Mouse (Mus musculus): ENCODE measurements around the gene Mogs.

The Mogs gene

DNA sequence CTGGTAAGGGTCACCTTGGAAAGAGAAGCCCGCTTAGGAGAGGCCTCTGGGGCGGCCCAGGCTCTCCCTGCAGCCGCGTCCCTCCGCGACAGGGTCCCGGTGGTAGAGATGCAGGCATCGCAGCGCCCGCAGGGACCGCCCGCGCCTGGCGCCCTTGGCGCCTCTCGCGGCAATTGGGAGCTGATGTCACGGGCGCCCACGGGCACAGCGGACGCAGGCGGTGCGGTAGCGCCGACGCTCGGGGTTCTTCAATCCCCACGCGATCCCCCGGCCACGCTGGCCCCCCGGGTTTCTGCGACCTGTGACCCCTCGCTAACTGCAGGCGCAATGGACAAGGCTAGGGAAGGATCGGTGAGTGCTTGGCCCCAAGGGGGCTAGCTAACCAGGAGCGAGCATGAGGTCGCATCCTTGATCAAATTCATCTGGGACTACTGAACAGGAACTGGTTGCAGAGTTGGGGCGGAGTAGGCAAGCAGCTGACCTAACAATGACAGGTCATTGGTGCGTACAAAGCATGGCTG lies 27.0 kb downstream of the Mogs start:
- CTCF ChIA-PET, result interaction anchor here (0.5 to 1.8 kb wide), 10 partner anchors 10 to 315 kb away, joined by 3 to 9 read pairs (median 4); partner anchors contain the start of genes 1700003E16Rik (in 1 of the 4), Ccdc142 (in 1 of the 4), Gm42688 (in 1 of the 4) and Wbp1 (in 1 of the 4)
- POLR2A ChIA-PET, result interaction anchor here (0.5 to 3.4 kb wide), 32 partner anchors 9 to 268 kb away, joined by 3 to 26 read pairs (median 4); partner anchors contain the start of genes 1700003E16Rik (in 2 of the 4), Ccdc142 (in 2 of the 4), Gm42688 (in 2 of the 4) and Ino80b (in 2 of the 4)

DNA sequence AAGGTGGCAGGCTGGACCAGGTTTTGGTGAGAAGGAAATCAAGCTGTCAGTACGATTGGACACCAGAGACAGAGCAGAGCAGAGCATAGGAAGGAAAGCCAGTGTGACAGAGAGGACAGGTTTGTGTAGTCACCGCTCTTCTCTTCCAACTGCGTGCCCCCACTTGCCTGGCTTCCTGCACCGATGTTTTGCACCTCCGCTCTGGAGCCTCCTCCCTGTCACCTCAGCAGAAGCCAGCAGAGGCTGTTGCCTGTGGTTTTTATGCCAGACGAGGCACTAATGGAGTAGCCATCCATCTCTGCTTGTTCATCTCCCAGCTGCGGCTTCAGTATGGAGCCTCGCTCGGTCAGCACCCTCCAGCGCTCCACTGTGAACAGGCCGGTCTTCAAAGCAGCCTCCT lies 27.6 kb downstream of the Mogs start:
- ChIA-PET POLR2A (interaction anchor here (0.5 to 4.8 kb wide), 35 partner anchors 8 to 340 kb away, joined by 3 to 26 read pairs (median 4); partner anchors contain the start of genes Wbp1 (in 3 of the 4), 1700003E16Rik (in 2 of the 4), Ccdc142 (in 2 of the 4) and Gm42688 (in 2 of the 4)), CTCF (interaction anchor here in 3 of 4 experiments (0.6 to 1.8 kb wide), 11 partner anchors 9 to 225 kb away, joined by 3 to 9 read pairs (median 4); partner anchors contain the start of genes 1700003E16Rik (in 1 of the 3), Ccdc142 (in 1 of the 3), Gm42688 (in 1 of the 3) and Wbp1 (in 1 of the 3))

- POLR2A ChIA-PET, result interaction anchor here (0.9 to 4.8 kb wide), 23 partner anchors 8 to 172 kb away, joined by 3 to 24 read pairs (median 5); partner anchors contain the start of genes 1700003E16Rik (in 3 of the 4), Rtkn (in 3 of the 4), Wdr54 (in 3 of the 4) and Ccdc142 (in 2 of the 4)
- CTCF ChIA-PET, result interaction anchor here in 2 of 4 experiments (0.5 to 1.5 kb wide), 4 partner anchors 14 to 431 kb away, joined by 3 to 9 read pairs (median 4); no protein-coding TSS in a partner anchor
Measured at GRCm38 (mm10) chr6:83145209-83145608, 29.9 kb downstream of the Mogs start.

DNA sequence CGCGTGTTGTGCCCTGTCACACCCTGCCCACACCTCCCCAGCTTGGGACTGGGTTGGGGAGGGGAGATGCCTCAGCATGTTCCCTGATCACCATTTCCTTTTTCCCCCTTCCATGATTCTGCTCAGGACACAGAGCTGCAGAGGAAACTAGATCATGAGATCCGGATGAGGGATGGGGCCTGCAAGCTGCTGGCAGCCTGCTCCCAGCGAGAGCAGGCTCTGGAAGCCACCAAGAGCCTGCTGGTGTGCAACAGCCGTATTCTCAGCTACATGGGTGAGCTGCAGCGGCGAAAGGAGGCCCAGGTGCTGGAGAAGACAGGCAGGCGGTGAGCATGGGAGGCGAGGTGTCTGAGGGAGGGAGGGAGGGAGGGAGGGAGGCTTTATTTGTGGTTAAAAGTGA lies 30.5 kb downstream of the Mogs start:
- CTCF ChIA-PET, result interaction anchor here in 3 of 4 experiments (0.5 to 1.9 kb wide), 7 partner anchors 10 to 431 kb away, joined by 3 to 9 read pairs (median 3); partner anchors contain the start of genes 1700003E16Rik (in 1 of the 3) and Wdr54 (in 1 of the 3)
- POLR2A ChIA-PET, result interaction anchor here (0.8 to 4.8 kb wide), 37 partner anchors 8 to 180 kb away, joined by 3 to 24 read pairs (median 4); partner anchors contain the start of genes 1700003E16Rik (in 3 of the 4), Dctn1 (in 3 of the 4), Rtkn (in 3 of the 4) and Wbp1 (in 3 of the 4)

DNA sequence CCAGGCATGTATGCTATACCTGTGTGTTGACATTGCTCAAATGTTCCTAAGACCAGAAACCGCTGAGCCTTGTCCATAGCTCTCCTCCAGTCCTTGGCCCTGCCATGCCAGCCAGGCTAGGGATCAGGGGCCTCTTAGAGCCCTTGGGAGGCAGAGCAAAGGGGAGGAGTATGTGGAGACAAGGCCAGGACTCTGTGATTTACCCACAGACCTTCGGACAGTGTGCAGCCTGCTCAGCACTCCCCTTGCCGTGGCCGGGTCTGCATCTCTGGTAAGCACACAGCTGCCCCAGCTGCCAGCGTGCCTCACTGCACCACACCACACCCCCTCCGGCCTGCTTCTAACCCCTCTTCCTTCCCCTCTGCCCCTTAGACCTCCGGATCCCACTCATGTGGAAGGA lies 32.0 kb downstream of the Mogs start:
- ChIA-PET CTCF (interaction anchor here in 3 of 4 experiments (0.6 to 1.9 kb wide), 6 partner anchors 10 to 42 kb away, joined by 3 to 8 read pairs (median 3); partner anchors contain the start of gene Dctn1 (in 1 of the 3)), POLR2A (interaction anchor here in 3 of 4 experiments (1.0 to 4.8 kb wide), 18 partner anchors 9 to 179 kb away, joined by 3 to 24 read pairs (median 6); partner anchors contain the start of genes Wbp1 (in 3 of the 3), 1700003E16Rik (in 2 of the 3), Dctn1 (in 2 of the 3) and Rtkn (in 2 of the 3))

- ChIA-PET CTCF (interaction anchor here in 2 of 4 experiments (0.9 to 1.9 kb wide), 6 partner anchors 9 to 311 kb away, joined by 3 to 9 read pairs (median 4); no protein-coding TSS in a partner anchor), POLR2A (interaction anchor here in 3 of 4 experiments (0.8 to 2.4 kb wide), 12 partner anchors 8 to 37 kb away, joined by 3 to 13 read pairs (median 3); partner anchors contain the start of genes Wbp1 (in 2 of the 3) and Rtkn (in 1 of the 3))
Measured at GRCm38 (mm10) chr6:83151721-83152120, 36.4 kb downstream of the Mogs start.

GRCm38 (mm10) chr6:83153038-83153437 lies 37.7 kb downstream of the Mogs start:
- ChIA-PET CTCF (interaction anchor here (0.5 to 1.9 kb wide), 9 partner anchors 9 to 1318 kb away, joined by 3 to 10 read pairs (median 4); partner anchors contain the start of gene Dctn1 (in 2 of the 4)), POLR2A (interaction anchor here in 2 of 4 experiments (0.7 to 2.4 kb wide), 9 partner anchors 8 to 571 kb away, joined by 3 to 13 read pairs (median 5); partner anchors contain the start of gene Wbp1 (in 1 of the 2))

DNA sequence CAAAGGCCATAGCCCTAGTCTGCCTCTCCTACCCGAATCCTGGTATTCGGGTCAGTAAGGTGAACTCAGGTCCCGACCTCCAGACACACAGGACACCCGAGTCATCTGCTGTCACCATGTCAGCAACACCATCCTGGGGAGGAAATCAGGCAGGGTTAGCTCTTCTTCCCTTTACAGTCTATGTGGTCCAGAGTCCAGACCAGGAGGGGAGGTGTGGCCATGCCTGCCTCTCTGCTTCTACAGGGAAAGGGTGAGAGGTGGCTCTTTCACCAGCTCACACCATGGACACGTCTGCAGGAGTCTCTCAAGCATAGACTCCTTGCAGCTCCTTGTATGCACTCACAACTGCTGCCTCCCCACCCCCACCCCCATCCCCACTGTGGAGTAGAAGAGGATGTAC lies 38.2 kb downstream of the Mogs start:
- CTCF ChIA-PET, result interaction anchor here in 3 of 4 experiments (0.5 to 1.0 kb wide), 5 partner anchors 9 to 1318 kb away, joined by 3 to 10 read pairs (median 4); partner anchors contain the start of gene Dctn1 (in 1 of the 3)
- POLR2A ChIA-PET, result interaction anchor here in 2 of 4 experiments (1.0 to 2.4 kb wide), 6 partner anchors 9 to 39 kb away, joined by 4 to 13 read pairs (median 5); partner anchors contain the start of gene Wbp1 (in 1 of the 2)

GRCm38 (mm10) chr6:83155552-83156238 lies 40.4 kb downstream of the Mogs start:
- CTCF ChIA-PET, result interaction anchor here in 3 of 4 experiments (0.6 to 1.5 kb wide), 21 partner anchors 9 to 649 kb away, joined by 3 to 9 read pairs (median 3); partner anchors contain the start of genes Ccdc142 (in 1 of the 3), Dctn1 (in 1 of the 3), Gm42688 (in 1 of the 3) and Wbp1 (in 1 of the 3)
- POLR2A ChIA-PET, result interaction anchor here (0.7 to 2.8 kb wide), 30 partner anchors 10 to 341 kb away, joined by 3 to 24 read pairs (median 4); partner anchors contain the start of genes Ccdc142 (in 3 of the 4), Gm42688 (in 3 of the 4), Wbp1 (in 2 of the 4) and Aup1 (in 1 of the 4)

- ChIA-PET CTCF (interaction anchor here (0.6 to 1.5 kb wide), 19 partner anchors 9 to 161 kb away, joined by 3 to 9 read pairs (median 3); partner anchors contain the start of genes Ccdc142 (in 1 of the 4), Dctn1 (in 1 of the 4), Gm42688 (in 1 of the 4) and Wbp1 (in 1 of the 4)), POLR2A (interaction anchor here (0.5 to 2.8 kb wide), 31 partner anchors 9 to 342 kb away, joined by 3 to 24 read pairs (median 4); partner anchors contain the start of genes Ccdc142 (in 3 of the 4), Gm42688 (in 3 of the 4), Wbp1 (in 3 of the 4) and Aup1 (in 1 of the 4))
Measured at GRCm38 (mm10) chr6:83156259-83156684, 41.0 kb downstream of the Mogs start, which contains the start of the genes Wdr54 and 1700003E16Rik. Gene Wdr54, minus strand, starts transcription at chr6:83156397. Gene 1700003E16Rik, plus strand, starts transcription at chr6:83156404.

DNA sequence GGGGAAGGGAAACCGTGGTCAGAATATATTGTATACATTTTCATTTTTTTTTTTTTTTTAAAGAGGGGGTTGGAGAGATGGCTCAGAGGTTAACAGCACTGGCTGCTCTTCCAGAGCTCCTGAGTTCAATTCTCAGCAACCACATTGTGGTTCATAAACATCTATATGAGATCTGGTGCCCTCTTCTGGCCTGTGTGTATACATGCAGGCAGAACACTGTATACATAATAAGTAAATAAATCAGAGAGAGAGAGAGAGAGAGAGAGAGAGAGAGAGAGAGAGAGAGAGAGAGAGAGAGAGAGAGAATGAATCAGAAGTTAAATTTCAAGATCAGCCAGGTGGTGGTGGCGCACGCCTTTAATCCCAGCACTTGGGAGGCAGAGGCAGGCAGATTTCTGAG lies 44.2 kb downstream of the Mogs start:
- ChIA-PET POLR2A (interaction anchor here in 3 of 4 experiments (0.6 to 2.7 kb wide), 9 partner anchors 14 to 532 kb away, joined by 3 to 6 read pairs (median 3); partner anchors contain the start of gene Wbp1 (in 1 of the 3)), CTCF (interaction anchor here (0.6 to 2.1 kb wide), 25 partner anchors 9 to 965 kb away, joined by 3 to 11 read pairs (median 3); partner anchors contain the start of gene Wbp1 (in 1 of the 4))

- POLR2A ChIA-PET, result interaction anchor here in 3 of 4 experiments (0.8 to 2.3 kb wide), 20 partner anchors 8 to 164 kb away, joined by 3 to 8 read pairs (median 5); partner anchors contain the start of genes Rtkn (in 2 of the 3), Mob1a (in 1 of the 3), Mthfd2 (in 1 of the 3) and Wbp1 (in 1 of the 3)
- CTCF ChIA-PET, result interaction anchor here in 3 of 4 experiments (0.9 to 8.9 kb wide), 25 partner anchors 8 to 244 kb away, joined by 3 to 80 read pairs (median 5); partner anchors contain the start of genes Aup1 (in 1 of the 3), Ccdc142 (in 1 of the 3), Gm42688 (in 1 of the 3) and Rtkn (in 1 of the 3)
Measured at GRCm38 (mm10) chr6:83161442-83161841, 46.1 kb downstream of the Mogs start.

DNA sequence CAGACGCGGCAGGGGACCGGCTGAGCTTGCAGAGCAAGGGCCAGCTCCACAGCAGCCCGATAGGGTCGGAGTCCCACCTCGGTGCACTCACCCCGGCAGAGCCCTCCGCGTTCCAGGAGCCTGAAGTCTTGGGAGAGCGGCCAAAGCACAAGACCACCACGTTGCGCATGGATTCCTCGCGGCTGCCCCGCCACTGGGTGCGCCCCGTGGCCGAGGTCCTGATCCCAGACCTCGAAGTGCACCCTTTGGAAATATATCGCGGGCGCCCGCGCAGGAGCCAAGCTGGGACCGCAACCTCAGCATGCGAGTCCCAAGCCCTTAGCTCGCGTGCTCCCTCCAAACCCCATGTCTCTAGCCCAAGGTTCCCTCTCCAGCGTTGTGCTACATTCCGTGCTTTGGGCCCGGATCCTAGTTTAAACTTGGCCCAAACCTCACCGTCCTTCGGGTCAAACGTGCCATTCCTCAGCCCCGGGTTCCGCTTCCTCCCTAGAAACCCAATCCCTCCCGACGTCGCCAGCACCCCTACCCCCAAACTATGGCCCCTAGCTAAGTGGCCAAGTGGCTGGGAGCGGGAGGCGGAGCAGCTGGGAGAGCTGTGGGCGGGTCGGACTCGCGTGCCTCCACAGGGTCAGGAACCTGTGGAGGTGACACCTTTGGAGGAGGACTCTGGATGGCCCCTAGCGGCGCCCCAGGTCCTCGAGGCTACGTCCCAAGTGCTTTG lies 46.8 kb downstream of the Mogs start:
- ChIA-PET POLR2A (interaction anchor here in 3 of 4 experiments (0.6 to 2.3 kb wide), 35 partner anchors 8 to 712 kb away, joined by 3 to 9 read pairs (median 4); partner anchors contain the start of genes Wbp1 (in 3 of the 3), Rtkn (in 2 of the 3), Mob1a (in 1 of the 3) and Mthfd2 (in 1 of the 3)), CTCF (interaction anchor here (0.6 to 8.9 kb wide), 44 partner anchors 8 to 410 kb away, joined by 3 to 80 read pairs (median 4); partner anchors contain the start of genes Wbp1 (in 3 of the 4), Rtkn (in 2 of the 4), Aup1 (in 1 of the 4) and Ccdc142 (in 1 of the 4))

DNA sequence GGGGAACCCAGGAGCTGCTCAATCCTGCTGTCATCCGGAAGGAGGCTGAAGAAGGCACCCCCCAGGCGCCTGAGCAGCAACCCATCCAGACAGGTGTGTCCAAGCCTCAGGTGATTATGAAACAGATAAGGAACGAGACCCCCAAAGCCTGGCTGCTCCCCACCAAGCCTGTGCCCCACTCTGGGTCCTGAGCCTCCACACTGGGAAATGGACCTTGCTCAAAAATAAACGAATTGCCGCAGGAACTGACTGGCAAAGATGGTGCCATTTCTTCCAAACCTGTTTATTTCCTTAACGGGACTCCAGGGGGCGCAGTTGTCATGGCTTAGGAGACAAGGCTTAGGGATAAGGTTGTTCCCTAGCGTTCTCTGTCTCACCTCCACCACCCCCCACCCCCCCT lies 47.4 kb downstream of the Mogs start:
- POLR2A ChIA-PET, result interaction anchor here in 3 of 4 experiments (0.6 to 2.3 kb wide), 32 partner anchors 10 to 713 kb away, joined by 3 to 9 read pairs (median 4); partner anchors contain the start of genes Wbp1 (in 3 of the 3), Mob1a (in 1 of the 3), Mthfd2 (in 1 of the 3) and Pcgf1 (in 1 of the 3)
- CTCF ChIA-PET, result interaction anchor here (0.6 to 8.9 kb wide), 43 partner anchors 9 to 334 kb away, joined by 3 to 80 read pairs (median 5); partner anchors contain the start of genes Rtkn (in 2 of the 4), Wbp1 (in 2 of the 4), Aup1 (in 1 of the 4) and Ccdc142 (in 1 of the 4)
